Comparison of ENCODE assay signal across 19 mouse cellular contexts in the genomic region with DNA sequence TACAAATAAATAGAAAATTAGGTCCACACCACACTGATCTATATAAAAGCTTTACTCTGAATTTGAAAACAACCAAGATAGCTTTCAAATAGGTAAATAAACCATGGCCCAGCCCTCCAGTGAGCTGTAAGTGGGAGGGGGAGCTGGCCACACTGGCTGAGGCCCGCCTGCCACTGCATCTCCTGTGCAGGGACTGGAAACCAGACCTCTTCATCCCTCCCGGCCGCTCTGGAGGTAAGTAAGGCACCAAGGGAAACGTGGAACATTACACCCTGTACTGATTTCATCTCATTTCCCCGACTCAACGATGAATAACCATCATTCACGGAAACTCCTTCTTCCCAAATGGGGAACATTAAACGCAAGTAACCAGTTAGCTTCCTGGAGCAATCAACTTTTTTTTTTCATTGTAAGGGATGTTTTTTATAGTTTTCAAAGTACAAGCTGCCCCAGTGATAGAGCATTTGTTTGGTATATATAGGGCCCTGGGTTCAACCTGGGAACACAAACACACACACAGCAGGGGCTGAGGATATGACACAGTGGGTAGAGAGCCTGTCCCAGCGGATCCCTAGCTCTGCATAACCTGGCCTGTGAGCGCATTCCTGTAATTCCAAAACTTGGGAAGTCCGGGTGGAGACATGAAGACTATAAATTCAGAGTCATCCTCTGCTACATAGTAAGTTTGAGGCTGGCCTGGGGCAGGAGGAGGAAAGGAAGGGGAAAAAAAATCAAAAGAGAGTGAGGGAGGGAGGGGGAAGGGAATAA. TPM values are rescaled to one million over a fixed set of nuclear protein-coding genes. Genes with fewer than 3 reads are reported as not detected.
DNase-seq lines count a peak whose midpoint lies in the region; ATAC-seq lines count a peak whose summit lies in the region.
"Had no signal": no experiment of that assay in that cellular context is flagged by ENCODE, and none has a peak within 500 bp of the region (broad histone marks: within the 10 kb centered on the region; RNA-seq: fewer than 3 reads in every experiment).

No protein-coding gene starts in this region.

- no peaks in the 10 kb centered on the region for H3K9me3 ChIP-seq in kidney, embryonic 14.5 days (ENCODE audit: control insufficient read depth, low read length)
- H3K9me3 ChIP-seq: embryonic facial prominence, embryonic 13.5 days; forebrain, embryonic 15.5 days; hindbrain, embryonic 10.5 days; liver, embryonic 12.5 days; midbrain, embryonic 13.5 days had no signal

- H3K27me3 ChIP-seq in kidney, embryonic 14.5 days (ENCODE audit: control insufficient read depth, insufficient read depth, low read length), result no peaks in the 10 kb centered on the region
- H3K27me3 ChIP-seq: embryonic facial prominence, embryonic 13.5 days; forebrain, embryonic 15.5 days; midbrain, embryonic 13.5 days had no signal

- no peak overlapping the region; the same call in 1 of the 2 replicates for H3K27ac ChIP-seq in kidney, embryonic 14.5 days (ENCODE audit: low read depth, low read length)
- peak overlapping the region; percentile 56 for H3K27ac ChIP-seq in brown adipose tissue, adult 24 weeks (replicated peaks; ENCODE audit: low read depth, low read length)
- H3K27ac ChIP-seq: embryonic facial prominence, embryonic 13.5 days; forebrain, embryonic 15.5 days; liver, embryonic 12.5 days; midbrain, embryonic 13.5 days had no signal

- 0 out of 2 replicates have a peak, but pooled peaks have one; percentile 38 for ATAC-seq in kidney, embryonic 14.5 days (ENCODE audit: low FRiP score, low TSS enrichment)
- ATAC-seq: forebrain, embryonic 15.5 days; liver, embryonic 12.5 days; midbrain, embryonic 13.5 days had no signal

- WGBS in kidney, embryonic 14.5 days, result 24% methylated on average over 11 of the region's 11 CpGs

- H3K9ac ChIP-seq in kidney, embryonic 14.5 days (ENCODE audit: low read depth, low read length), result no peak overlapping the region
- H3K9ac ChIP-seq: embryonic facial prominence, embryonic 13.5 days; forebrain, embryonic 15.5 days; liver, embryonic 12.5 days; lung, embryonic 14.5 days; midbrain, embryonic 13.5 days had no signal

- no peak overlapping the region for H3K4me3 ChIP-seq in kidney, embryonic 14.5 days (ENCODE audit: low read length)
- no peak overlapping the region for H3K4me3 ChIP-seq in brown adipose tissue, adult 24 weeks (ENCODE audit: insufficient read depth, low read depth, low read length)
- H3K4me3 ChIP-seq: embryonic facial prominence, embryonic 13.5 days; forebrain, embryonic 15.5 days; hindbrain, embryonic 10.5 days; liver, embryonic 12.5 days; midbrain, embryonic 13.5 days; myocyte had no signal

- DNase-seq in gastrocnemius, postnatal 25 days, result peak; percentile 28
- DNase-seq in gastrocnemius, adult 8-10 months (ENCODE audit: low spot score in 2 of 2), result no peak
- DNase-seq in kidney, adult 11 months, result no peak
- DNase-seq in kidney, postnatal 14 days, result peak; percentile 31
- no peak for DNase-seq in spleen, adult 12 weeks (ENCODE audit: low spot score)
- DNase-seq: cerebellum, adult 2 months; cerebellum, postnatal 36 days; layer of hippocampus, adult 9-11 months; lung, embryonic 14.5 days; thymus, postnatal 36 days had no signal

- peaks cover 19% of the 10 kb centered on the region for H3K4me1 ChIP-seq in kidney, embryonic 14.5 days (ENCODE audit: control insufficient read depth, insufficient read depth, low read length)
- peaks cover 17% of the 10 kb centered on the region for H3K4me1 ChIP-seq in brown adipose tissue, adult 24 weeks (ENCODE audit: control insufficient read depth, insufficient read depth, insufficient read length, low read length)

- no peaks in the 10 kb centered on the region for H3K36me3 ChIP-seq in kidney, embryonic 14.5 days (ENCODE audit: control insufficient read depth, insufficient read depth, low read length)
- H3K36me3 ChIP-seq: embryonic facial prominence, embryonic 13.5 days; forebrain, embryonic 15.5 days; hindbrain, embryonic 10.5 days; liver, embryonic 12.5 days; midbrain, embryonic 13.5 days had no signal

- no peak overlapping the region for H3K4me2 ChIP-seq in kidney, embryonic 14.5 days (replicated peaks; ENCODE audit: low read depth, low read length)
- H3K4me2 ChIP-seq: embryonic facial prominence, embryonic 13.5 days; forebrain, embryonic 15.5 days; liver, embryonic 12.5 days; lung, embryonic 14.5 days; midbrain, embryonic 13.5 days had no signal

RNA-seq across cellular contexts. Expression of gene Rph3al, which starts 7.1 kb away (rescaled TPM):
- total RNA-seq in gastrocnemius, postnatal 25 days (2021), result 1 to 10 TPM; 8.2 to 8.6 TPM
- 10 to 100 TPM; 14.1 to 17.5 (median 14.9) TPM for total RNA-seq in gastrocnemius, adult 8-10 months (2022)
- polyA plus RNA-seq in kidney, embryonic 14.5 days (2014; fragmentation: Nextera tagmentation; extraction: Ambion mirVana), result 8.8 and 13.1 TPM in 2 replicates
- polyA plus RNA-seq in brown adipose tissue, adult 24 weeks (2012; ENCODE audit: insufficient read depth, insufficient read length, missing spikeins), result 1.9 and 2.8 TPM in 2 replicates
- total RNA-seq: granulocyte monocyte progenitor cell, adult 5-6 weeks had no signal

Comparison
In these comparisons a context has a peak if more than half of its experiments do, and no peak if none do; other contexts are left out.
1. DNase-seq: peak in gastrocnemius, postnatal 25 days (single experiment) and kidney, postnatal 14 days (single experiment); none in gastrocnemius, adult 8-10 months (0 of 2), kidney, adult 11 months (single experiment) and spleen, adult 12 weeks (single experiment).